Mouse (Mus musculus): ENCODE data around the gene Itgb5.

Gene Itgb5

GRCm38 (mm10) chr16:33879556-33879955 lies 50.1 kb downstream of the Itgb5 start:
- DNase-seq: peak in 1 of 2 experiments; percentile 46

GRCm38 (mm10) chr16:33880765-33881164 lies 51.3 kb downstream of the Itgb5 start:
- DNase-seq: no peak

GRCm38 (mm10) chr16:33882540-33882939 lies 53.1 kb downstream of the Itgb5 start:
- DNase-seq: peak; percentile 55 to 83

- no peak for DNase-seq
Measured at GRCm38 (mm10) chr16:33883046-33883975, 53.8 kb downstream of the Itgb5 start.

GRCm38 (mm10) chr16:33884201-33884600 lies 54.7 kb downstream of the Itgb5 start:
- peak; percentile 46 to 77 for DNase-seq

- peak; percentile 51 to 57 for DNase-seq
Measured at GRCm38 (mm10) chr16:33885021-33885471, 55.6 kb downstream of the Itgb5 start.

GRCm38 (mm10) chr16:33885671-33886328 lies 56.3 kb downstream of the Itgb5 start:
- DNase-seq: peak; percentile 61 to 84

- peak; percentile 56 to 60 for DNase-seq
Measured at GRCm38 (mm10) chr16:33886665-33887064, 57.2 kb downstream of the Itgb5 start.

- peak; percentile 43 to 68 for DNase-seq
Measured at GRCm38 (mm10) chr16:33887981-33888380, 58.5 kb downstream of the Itgb5 start.

- DNase-seq: no peak
Measured at GRCm38 (mm10) chr16:33889000-33889607, 59.6 kb downstream of the Itgb5 start.

- DNase-seq: peak; percentile 50 to 51
Measured at GRCm38 (mm10) chr16:33891099-33891498, 61.6 kb downstream of the Itgb5 start.

- peak; percentile 96 to 98 for DNase-seq
Measured at GRCm38 (mm10) chr16:33891561-33892281, 62.3 kb downstream of the Itgb5 start.

GRCm38 (mm10) chr16:33892539-33892938 lies 63.1 kb downstream of the Itgb5 start:
- peak; percentile 87 to 93 for DNase-seq

- no peak for DNase-seq
Measured at GRCm38 (mm10) chr16:33893796-33894195, 64.3 kb downstream of the Itgb5 start.

- no peak for DNase-seq
Measured at GRCm38 (mm10) chr16:33894449-33894848, 65.0 kb downstream of the Itgb5 start.

- DNase-seq: peak; percentile 65 to 77
Measured at GRCm38 (mm10) chr16:33895690-33896089, 66.2 kb downstream of the Itgb5 start.

GRCm38 (mm10) chr16:33896801-33897200 lies 67.3 kb downstream of the Itgb5 start:
- DNase-seq: no peak

- no peak for DNase-seq
Measured at GRCm38 (mm10) chr16:33903664-33904441, 74.4 kb downstream of the Itgb5 start.

- no peak for DNase-seq
Measured at GRCm38 (mm10) chr16:33904553-33904952, 75.1 kb downstream of the Itgb5 start.

GRCm38 (mm10) chr16:33908239-33908638 lies 78.8 kb downstream of the Itgb5 start:
- no peak for DNase-seq

GRCm38 (mm10) chr16:33914997-33915396 lies 85.5 kb downstream of the Itgb5 start:
- DNase-seq: no peak
